Mouse (Mus musculus) CH12.LX (cell line): ENCODE measurements around the gene Thap7.

Experiments
- CHD2 ChIP-seq: IDR thresholded peaks from 2 replicates; pipeline ENCODE4 v1.6.1; 2011; ENCODE audit warnings: low read length, improper control_type of control experiment
- CTCF ChIP-seq, 2 experiments: IDR thresholded peaks in 1 of 2; conservative IDR thresholded peaks in 1 of 2; 2 replicates each; pipeline ENCODE4 v1.5.1; 2011 to 2012; ENCODE audit warnings: low read depth in 2 of 2, low read length in 2 of 2, improper control_type of control experiment in 1 of 2, inconsistent platforms in 1 of 2, mild to moderate bottlenecking in 1 of 2, moderate library complexity in 1 of 2
- EP300 ChIP-seq: IDR thresholded peaks from 2 replicates; pipeline ENCODE4 v1.6.1; 2011; ENCODE audit warnings: low read length, improper control_type of control experiment
- HCFC1 ChIP-seq: IDR thresholded peaks from 2 replicates; pipeline ENCODE4 v1.6.1; 2012; ENCODE audit warnings: low read depth, mild to moderate bottlenecking, inconsistent platforms, low read length, improper control_type of control experiment
- IRF4 ChIP-seq: IDR thresholded peaks from 2 replicates; pipeline ENCODE4 v1.6.1; 2014; ENCODE audit warnings: low read depth, mild to moderate bottlenecking, inconsistent platforms, low read length, improper control_type of control experiment
- MAFK ChIP-seq: IDR thresholded peaks from 2 replicates; pipeline ENCODE4 v1.6.1; 2011; ENCODE audit warnings: low read length, improper control_type of control experiment; ENCODE audit not compliant: insufficient replicate concordance
- MAX ChIP-seq: IDR thresholded peaks from 2 replicates; pipeline ENCODE4 v1.6.1; 2011; ENCODE audit warnings: low read length, improper control_type of control experiment
- MEF2A ChIP-seq: IDR thresholded peaks from 2 replicates; pipeline ENCODE4 v1.6.1; 2014; ENCODE audit warnings: low read depth, mild to moderate bottlenecking, inconsistent platforms, low read length, improper control_type of control experiment, borderline replicate concordance
- MYC ChIP-seq: IDR thresholded peaks from 2 replicates; pipeline ENCODE4 v1.6.1; 2011; ENCODE audit warnings: low read depth, mild to moderate bottlenecking, improper control_type of control experiment, low read length
- POLR2A ChIP-seq: IDR thresholded peaks from 2 replicates; pipeline ENCODE4 v1.6.1; 2011; ENCODE audit warnings: low read depth, mild to moderate bottlenecking, improper control_type of control experiment, low read length
- USF1 ChIP-seq: IDR thresholded peaks from 2 replicates; pipeline ENCODE4 v1.6.1; 2014; ENCODE audit warnings: low read depth, mild to moderate bottlenecking, inconsistent platforms, low read length, improper control_type of control experiment

DNA sequence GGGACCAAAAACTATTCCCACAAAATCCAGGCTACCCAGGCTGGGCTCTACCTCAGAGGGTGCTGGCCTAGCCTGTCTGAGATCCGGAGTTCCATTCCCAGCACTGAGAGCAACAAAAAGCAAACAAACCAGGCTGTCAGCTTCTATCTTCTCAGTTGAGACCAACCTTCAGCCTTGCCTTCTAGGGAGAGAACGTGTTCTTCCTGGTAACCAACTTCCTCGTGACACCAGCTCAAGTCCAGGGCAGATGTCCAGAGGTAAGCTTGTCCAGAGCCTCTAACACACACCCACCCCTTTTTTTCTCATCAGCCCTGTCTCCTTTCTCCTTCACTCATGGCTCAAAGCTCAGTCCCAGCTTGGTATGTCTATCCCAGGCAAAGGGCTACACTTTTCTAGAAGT is 33.8 kb upstream of the Thap7 start:
- TF ChIP-seq MEF2A, result no peak
- no peak for TF ChIP-seq EP300
- no peak for TF ChIP-seq USF1
- TF ChIP-seq MAX, result no peak
- no peak for TF ChIP-seq IRF4
- TF ChIP-seq MAFK, result no peak
- no peak for TF ChIP-seq MYC
- no peak for TF ChIP-seq HCFC1
- no peak for TF ChIP-seq CTCF (conservative IDR thresholded peaks at IDR 0.05 in 1 of 2, IDR thresholded peaks at IDR 0.05 in 1 of 2; ENCODE audit: low read depth in 2 of 2, low read length in 2 of 2)
- no peak for TF ChIP-seq POLR2A
- TF ChIP-seq CHD2, result no peak
